Mouse (Mus musculus): ENCODE results near the gene 2200002D01Rik.
A peak's percentile ranks its signal among the peaks of the same experiment; 100 is the strongest.
"Not testable (repeated sequence)": the region's sequence is repeated elsewhere in the genome, so short reads cannot be mapped to it uniquely, and the experiment has no call there.

Gene 2200002D01Rik

DNA sequence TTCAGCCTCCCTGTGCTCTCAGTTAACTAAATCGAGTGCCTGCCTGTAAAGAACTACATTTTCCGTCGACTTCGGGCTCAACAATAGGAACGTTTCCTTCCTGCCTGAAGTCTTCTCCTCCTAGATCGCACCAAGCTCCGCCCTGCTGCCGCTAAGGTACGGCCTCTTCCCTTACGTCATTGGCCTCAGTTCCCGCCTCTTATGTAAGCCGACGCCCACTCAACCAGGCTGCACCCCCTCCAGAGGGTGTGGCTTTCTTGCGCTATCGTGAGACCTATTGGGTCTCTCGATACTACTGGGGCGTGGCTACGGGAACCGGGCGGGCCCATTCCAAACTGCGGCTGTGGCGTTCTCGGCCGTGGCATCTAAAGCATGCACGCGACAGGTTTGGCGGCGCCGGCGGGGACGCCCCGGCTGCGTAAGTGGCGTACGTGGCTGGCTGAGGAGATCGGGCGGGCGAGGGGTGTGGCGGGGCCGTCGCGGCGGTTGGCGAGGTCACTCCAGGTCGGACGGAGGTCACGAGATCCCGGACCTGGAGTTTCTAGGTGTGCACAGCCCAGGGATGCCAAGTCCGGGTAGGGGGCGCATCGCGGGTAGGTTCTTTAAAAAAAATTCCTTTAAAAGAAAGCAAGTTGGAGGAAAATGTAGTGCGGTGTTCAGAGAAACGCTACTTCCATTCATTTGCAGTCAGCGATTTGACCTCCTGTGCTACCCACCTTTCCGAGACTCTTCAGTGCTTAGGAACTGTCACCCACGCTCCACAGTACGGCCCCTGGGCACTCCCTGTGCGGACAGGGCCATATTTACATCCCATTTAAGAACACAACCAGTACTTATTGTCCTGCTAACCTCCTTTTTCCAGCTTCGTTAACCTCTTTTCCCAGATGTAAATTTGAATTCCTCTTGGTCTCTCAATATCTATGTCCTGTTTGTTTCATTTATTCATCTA is 10.0 kb downstream of the 2200002D01Rik start, which contains the start of gene Yif1b:
TSS of gene Yif1b (plus strand) at position 311 of the 949 bp plus-strand sequence.
- DNase-seq (ENCODE audit: low read depth, low spot score): peak; percentile 100

DNA sequence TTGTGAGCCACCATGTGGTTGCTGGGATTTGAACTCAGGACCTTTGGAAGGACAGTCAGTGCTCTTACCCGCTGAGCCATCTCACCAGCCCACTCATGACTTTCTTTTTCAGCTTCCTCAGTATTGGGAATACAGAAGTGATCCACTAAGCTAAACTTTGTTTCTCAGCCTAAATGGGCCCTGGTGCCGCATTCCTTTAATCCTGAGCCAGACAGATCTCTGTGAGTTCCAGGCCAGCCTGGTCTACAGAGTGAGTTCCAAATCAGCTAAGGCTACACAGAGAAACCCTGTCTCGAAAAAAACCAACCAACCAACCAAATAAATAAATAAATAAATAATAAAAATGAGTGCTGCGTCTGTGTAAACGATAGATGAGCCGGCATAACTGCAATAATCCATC is 10.7 kb downstream of the 2200002D01Rik start:
- not testable (repeated sequence) for DNase-seq (ENCODE audit: low read depth, low spot score)

GRCm38 (mm10) chr7:29236593-29236992 is 11.7 kb downstream of the 2200002D01Rik start:
- DNase-seq (ENCODE audit: low read depth, low spot score): no peak

- DNase-seq (ENCODE audit: low read depth, low spot score): no peak
Measured at GRCm38 (mm10) chr7:29234661-29235060, 13.6 kb downstream of the 2200002D01Rik start.

DNA sequence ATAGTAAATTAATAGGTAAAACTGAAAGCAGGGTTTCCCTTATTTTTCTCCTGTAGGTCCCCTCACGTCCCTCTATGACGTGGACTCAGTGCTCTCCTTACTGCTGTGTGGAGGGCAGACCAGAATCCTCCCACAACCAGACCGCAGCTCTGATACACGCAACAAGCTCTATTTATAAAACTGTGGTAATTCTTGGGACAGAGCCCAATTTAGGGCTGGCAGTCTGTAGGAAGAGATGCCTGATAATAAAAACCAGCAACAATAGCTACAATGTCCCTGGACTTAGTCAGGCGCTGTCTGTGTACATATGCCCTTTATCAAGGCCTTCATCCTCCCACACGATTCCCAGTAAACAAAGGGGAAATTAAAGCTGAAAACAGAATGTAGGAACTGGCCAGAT is 14.5 kb downstream of the 2200002D01Rik start:
- no peak for DNase-seq (ENCODE audit: low read depth, low spot score)

- no peak for DNase-seq (ENCODE audit: low read depth, low spot score)
Measured at GRCm38 (mm10) chr7:29232247-29233013, 15.8 kb downstream of the 2200002D01Rik start, which contains the start of gene Kcnk6. Gene Kcnk6, minus strand, starts transcription at chr7:29232515.

DNA sequence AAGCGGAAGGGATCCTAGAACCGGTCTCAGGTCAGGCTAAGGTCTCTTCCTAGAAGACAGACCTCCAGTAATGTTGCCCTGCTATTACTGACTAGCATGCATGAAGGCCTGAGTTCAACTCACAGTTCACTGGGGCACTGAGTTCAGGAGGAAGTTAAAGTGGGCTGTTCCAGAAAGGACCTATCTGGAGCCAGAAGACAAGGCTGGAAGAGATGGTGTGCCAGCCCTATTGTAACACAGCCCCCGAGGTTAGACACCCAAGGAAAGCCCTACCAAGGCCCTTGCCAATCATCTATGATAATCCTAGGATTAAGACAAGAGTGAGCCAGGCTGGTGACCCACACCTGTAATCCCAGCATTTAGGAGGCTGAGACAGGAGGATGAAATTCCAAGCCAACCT is 16.7 kb downstream of the 2200002D01Rik start:
- DNase-seq (ENCODE audit: low read depth, low spot score): no peak

DNA sequence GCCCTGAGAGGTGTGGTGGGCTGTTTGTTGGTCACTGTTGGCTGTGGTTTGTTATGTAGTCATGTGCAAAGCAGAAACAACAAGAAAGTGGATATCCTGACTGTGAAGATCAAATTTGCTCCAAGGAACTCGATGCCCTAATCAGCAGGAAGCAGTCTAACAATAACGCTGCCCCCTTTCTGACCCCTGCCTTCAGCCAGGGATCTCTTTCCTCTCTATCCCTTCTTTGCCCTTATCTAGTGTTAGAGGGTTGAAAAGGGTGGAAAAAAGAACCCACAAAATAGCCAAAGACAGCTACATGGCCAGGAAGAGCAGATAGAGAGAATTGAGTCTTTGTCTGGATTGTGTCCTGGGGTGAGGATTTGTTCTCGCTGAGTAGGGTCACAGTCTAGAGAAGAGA is 17.7 kb downstream of the 2200002D01Rik start:
- no peak for DNase-seq (ENCODE audit: low read depth, low spot score)

DNA sequence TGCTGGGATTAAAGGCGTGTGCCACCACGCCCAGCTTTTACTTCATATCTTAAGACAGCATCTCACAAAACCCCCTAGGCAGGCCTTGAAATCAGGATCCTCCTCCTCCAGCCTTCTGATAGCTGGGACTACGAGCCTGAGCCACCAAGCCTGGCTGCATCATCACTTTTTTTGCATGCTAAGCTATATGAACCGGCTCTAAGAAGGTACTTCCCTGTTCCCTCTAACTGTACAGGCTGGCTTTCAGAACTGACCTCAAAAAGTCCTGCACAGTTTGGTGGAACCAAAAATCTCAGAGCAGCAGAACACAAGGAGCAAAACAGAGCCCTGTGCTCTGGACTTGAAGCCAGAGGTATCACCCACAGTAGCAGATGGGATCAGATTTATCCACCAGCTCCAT is 20.1 kb downstream of the 2200002D01Rik start:
- no peak for DNase-seq (ENCODE audit: low read depth, low spot score)

DNA sequence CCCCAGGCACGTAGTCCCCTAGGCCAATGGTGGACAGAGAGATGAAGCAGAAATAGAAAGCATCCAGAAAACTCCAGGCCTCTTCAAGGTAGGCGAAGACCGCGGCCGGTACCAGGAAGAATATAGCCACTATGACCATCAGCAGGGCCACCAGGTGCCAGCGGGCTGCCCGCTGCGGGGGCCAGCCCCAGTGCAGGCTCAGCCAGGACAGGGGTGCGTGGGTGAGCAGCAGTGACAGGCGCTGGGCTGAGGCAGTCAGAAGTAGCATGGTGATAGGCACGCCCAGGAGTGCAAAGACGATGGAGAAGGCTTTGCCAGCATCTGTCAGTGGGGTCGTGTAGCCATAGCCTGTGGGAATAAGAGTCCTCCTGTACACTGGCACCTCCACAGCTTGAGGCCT is 22.7 kb downstream of the 2200002D01Rik start:
- no peak for DNase-seq (ENCODE audit: low read depth, low spot score)

DNA sequence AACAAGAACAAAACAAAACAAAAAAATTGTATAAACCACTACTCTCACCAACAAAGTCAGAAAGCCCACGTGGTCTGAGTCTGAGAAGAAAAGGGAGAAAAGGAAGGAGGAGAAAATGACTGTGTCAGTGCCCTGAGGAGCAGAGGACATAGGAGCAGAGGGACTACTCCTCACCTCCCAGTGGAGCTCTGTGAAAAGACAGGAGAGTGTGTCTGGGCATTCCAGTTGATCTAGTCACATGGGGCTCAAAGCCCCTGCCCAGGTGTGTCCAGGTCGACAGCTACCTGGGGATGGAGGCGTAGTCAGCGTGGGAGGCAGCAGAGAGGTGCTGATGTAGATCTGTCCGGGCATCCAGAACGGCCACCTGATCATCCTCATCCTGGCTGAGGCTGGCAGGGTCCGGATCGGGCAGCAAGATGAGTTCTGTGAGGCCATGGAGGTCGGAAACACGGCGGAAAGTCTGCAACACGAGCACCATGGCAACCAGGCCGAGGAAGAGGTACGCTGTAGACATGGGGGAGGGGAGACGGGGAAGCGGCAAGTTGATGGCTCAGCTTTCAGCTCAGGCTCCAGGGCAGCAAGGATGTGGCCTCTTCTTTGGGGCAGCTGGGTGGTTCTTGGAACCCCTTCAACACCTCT is 23.4 kb downstream of the 2200002D01Rik start:
- peak; percentile 56 for DNase-seq (ENCODE audit: low read depth, low spot score)

GRCm38 (mm10) chr7:29214846-29215245 is 33.4 kb downstream of the 2200002D01Rik start:
- DNase-seq (ENCODE audit: low read depth, low spot score): no peak

- no peak for DNase-seq (ENCODE audit: low read depth, low spot score)
Measured at GRCm38 (mm10) chr7:29214236-29214635, 34.0 kb downstream of the 2200002D01Rik start.

DNA sequence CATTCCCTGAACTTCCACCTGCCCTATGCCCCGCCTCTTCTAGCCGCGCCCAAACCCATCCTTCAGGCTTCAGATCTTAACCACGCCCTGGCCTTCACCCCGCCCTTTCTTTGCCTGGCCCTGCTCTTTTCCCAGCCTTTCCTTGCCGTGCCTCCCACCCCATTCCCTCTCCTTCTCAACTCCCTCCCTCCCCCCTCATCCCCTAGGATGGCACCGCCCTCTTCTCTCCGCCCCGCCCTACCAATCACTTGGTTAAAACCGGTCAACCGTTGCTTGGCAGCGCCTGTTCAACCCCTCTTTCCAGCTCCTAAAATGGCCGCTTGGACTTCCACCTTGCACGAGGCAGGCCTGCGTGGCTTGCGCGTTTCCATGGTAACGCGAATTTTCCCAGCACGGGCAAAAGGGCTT is 34.6 kb downstream of the 2200002D01Rik start, which contains the start of gene Catsperg1:
TSS of gene Catsperg1 (minus strand) at position 361 of the 408 bp plus-strand sequence.
- DNase-seq (ENCODE audit: low read depth, low spot score): peak; percentile 83

DNA sequence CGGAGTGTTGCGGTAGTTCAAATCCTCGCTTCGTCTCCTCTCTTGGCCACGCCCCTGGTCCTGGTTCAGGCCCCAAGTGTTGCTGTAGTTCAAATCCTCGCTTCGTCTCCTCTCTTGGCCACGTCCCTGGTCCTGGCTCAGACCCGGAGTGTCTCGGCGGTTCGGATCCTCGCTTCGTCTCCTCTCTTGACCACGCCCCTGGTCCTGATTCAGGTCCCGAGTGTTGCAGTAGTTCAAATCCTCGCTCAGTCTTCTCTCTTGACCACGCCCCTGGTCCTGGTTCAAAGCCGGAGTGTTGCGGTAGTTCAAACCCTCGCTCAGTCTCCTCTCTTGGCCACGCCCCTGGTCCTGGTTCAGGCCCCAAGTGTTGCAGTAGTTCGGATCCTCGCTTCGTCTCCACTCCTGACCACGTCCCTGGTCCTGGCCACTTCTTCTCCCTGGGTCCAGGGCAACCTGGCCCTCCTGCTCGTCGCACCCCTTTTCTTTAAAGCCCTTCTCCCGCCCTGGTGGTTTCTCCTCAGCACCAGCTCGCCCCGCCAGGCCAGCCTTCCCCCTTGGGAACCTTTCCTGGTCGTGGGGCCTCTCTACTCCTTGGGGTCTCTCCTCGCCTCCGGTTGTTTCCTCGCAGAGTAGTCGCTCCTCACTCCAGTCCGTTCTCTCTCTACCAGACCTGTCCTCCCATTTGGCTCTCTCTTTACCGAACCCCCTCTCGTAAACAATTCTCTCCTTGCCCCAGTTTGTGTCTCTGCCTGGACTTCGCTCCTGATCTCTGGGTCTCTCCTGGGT is 35.3 kb downstream of the 2200002D01Rik start:
- not testable (repeated sequence) for DNase-seq (ENCODE audit: low read depth, low spot score)

- no peak for DNase-seq (ENCODE audit: low read depth, low spot score)
Measured at GRCm38 (mm10) chr7:29212199-29212765, 36.0 kb downstream of the 2200002D01Rik start.

GRCm38 (mm10) chr7:29211415-29212198 is 36.7 kb downstream of the 2200002D01Rik start:
- DNase-seq (ENCODE audit: low read depth, low spot score): peak; percentile 83

DNA sequence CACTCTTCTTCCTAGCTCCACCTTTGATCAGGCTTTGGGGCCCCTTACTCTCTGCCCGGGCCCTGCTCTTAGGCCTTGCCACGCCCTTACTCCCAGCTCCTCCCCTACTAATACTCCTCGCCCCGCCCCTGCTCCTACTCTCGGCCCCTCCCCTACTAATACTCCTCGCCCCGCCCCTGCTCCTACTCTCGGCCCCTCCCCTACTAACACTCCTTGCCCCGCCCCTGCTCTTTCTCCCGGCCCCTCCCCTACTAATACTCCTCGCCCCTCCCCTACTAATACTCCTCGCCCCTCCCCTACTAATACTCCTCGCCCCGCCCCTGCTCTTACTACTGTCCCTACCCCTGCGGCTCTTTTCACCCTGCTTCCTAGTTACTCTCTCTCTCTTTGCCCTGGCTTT is 37.3 kb downstream of the 2200002D01Rik start:
- not testable (repeated sequence) for DNase-seq (ENCODE audit: low read depth, low spot score)

GRCm38 (mm10) chr7:29202577-29202976 is 45.7 kb downstream of the 2200002D01Rik start:
- no peak for DNase-seq (ENCODE audit: low read depth, low spot score)

Measured in mesoderm, embryonic 11.5 days (tissue).